In the genomic region with DNA sequence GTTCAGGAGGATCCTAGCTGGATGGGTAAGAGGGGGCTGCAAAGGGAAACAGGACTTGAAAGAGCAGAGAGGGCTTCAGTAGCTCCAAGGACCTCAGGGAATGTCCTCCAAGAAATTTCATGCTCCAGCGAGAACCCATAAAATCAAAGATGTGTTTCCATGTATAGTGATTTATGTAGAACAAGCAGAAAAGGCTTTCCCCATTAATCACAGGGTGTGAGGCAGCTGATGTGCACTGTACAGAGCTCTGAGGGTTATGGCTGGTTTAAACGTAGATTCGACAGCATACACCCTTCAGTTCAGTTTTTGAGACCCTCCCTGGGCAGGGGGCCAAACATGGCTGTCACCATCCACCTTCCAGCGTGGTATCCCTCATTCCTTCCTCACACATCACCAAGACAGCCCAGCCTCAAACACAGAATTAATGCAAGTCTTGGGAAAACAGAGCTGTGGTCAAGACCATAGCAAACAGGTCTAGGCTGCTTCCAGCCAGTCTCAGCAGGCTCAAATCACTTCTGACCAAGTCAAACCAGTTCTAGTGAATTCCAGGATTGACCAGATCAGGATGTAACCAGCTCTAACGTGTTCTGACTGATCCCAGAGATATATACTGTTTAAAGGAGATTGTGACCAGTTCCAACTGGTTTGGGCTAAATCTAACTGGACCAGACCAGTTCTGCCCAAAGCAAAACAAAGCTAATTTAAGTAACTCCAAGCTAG, we compare ENCODE assay signal across 15 mouse cellular contexts.
DNase-seq lines count a peak whose midpoint lies in the region; ATAC-seq and TF ChIP-seq lines count a peak whose summit lies in the region.
"Had no signal": no experiment of that assay in that cellular context is flagged by ENCODE, and none has a peak within 500 bp of the region (broad histone marks: within the 10 kb centered on the region; RNA-seq: fewer than 3 reads in every experiment).

No protein-coding gene starts in this region.

- no peak overlapping the region for H3K27ac ChIP-seq in hindbrain, embryonic 11.5 days (ENCODE audit: low read depth, low read length)
- H3K27ac ChIP-seq in hindbrain, embryonic 12.5 days = no peak overlapping the region
- H3K27ac ChIP-seq in midbrain, postnatal 0 days (ENCODE audit: low read depth, low read length) = no peak overlapping the region
- H3K27ac ChIP-seq: heart, embryonic 15.5 days; lung, embryonic 15.5 days; midbrain, embryonic 12.5 days; neural tube, embryonic 12.5 days had no signal

- DNase-seq in hindbrain, embryonic 11.5 days (ENCODE audit: low spot score) = peak; percentile 27
- DNase-seq in gonadal fat pad, adult 2 months (ENCODE audit: low read depth) = peak; percentile 68
- DNase-seq in kidney, postnatal 36 days = peak; percentile 21 to 23
- DNase-seq in urinary bladder, postnatal 14 days (ENCODE audit: low spot score) = peak; percentile 81
- no peak for DNase-seq in midbrain, postnatal 0 days (ENCODE audit: low spot score)
- no peak for DNase-seq in ovary, postnatal 10 days (ENCODE audit: low spot score)
- DNase-seq in lung, postnatal 25 days (ENCODE audit: low spot score) = no peak
- DNase-seq: adrenal gland, postnatal 36 days; cerebellum, adult 18-20 months; gastrocnemius, postnatal 10 days had no signal

- no peaks in the 10 kb centered on the region for H3K4me1 ChIP-seq in hindbrain, embryonic 11.5 days (replicated peaks; ENCODE audit: control insufficient read depth, insufficient read depth, low read length)
- H3K4me1 ChIP-seq in hindbrain, embryonic 12.5 days = peaks cover 5% of the 10 kb centered on the region; the same call in 1 of the 2 replicates
- H3K4me1 ChIP-seq in midbrain, postnatal 0 days (ENCODE audit: insufficient read depth, low read length) = no peaks in the 10 kb centered on the region
- H3K4me1 ChIP-seq: heart, embryonic 15.5 days; lung, embryonic 15.5 days; midbrain, embryonic 12.5 days had no signal

- no peaks in the 10 kb centered on the region for H3K36me3 ChIP-seq in hindbrain, embryonic 11.5 days (ENCODE audit: control insufficient read depth, insufficient read depth, low read length)
- no peaks in the 10 kb centered on the region for H3K36me3 ChIP-seq in hindbrain, embryonic 12.5 days
- no peaks in the 10 kb centered on the region for H3K36me3 ChIP-seq in midbrain, postnatal 0 days (ENCODE audit: insufficient read depth, low read length)
- H3K36me3 ChIP-seq: heart, embryonic 15.5 days; lung, embryonic 15.5 days; midbrain, embryonic 12.5 days; neural tube, embryonic 12.5 days had no signal

- no peak overlapping the region for H3K4me3 ChIP-seq in hindbrain, embryonic 11.5 days (ENCODE audit: low read depth, low read length)
- no peak overlapping the region for H3K4me3 ChIP-seq in hindbrain, embryonic 12.5 days
- no peak overlapping the region for H3K4me3 ChIP-seq in midbrain, postnatal 0 days (ENCODE audit: low read depth, low read length)
- H3K4me3 ChIP-seq: heart, embryonic 15.5 days; lung, embryonic 15.5 days; midbrain, embryonic 12.5 days; neural tube, embryonic 12.5 days had no signal

- H3K9me3 ChIP-seq in hindbrain, embryonic 11.5 days (ENCODE audit: control insufficient read depth, low read length) = no peaks in the 10 kb centered on the region
- no peaks in the 10 kb centered on the region for H3K9me3 ChIP-seq in hindbrain, embryonic 12.5 days (replicated peaks)
- no peaks in the 10 kb centered on the region for H3K9me3 ChIP-seq in midbrain, postnatal 0 days (ENCODE audit: low read length)
- H3K9me3 ChIP-seq: heart, embryonic 15.5 days; lung, embryonic 15.5 days; midbrain, embryonic 12.5 days; neural tube, embryonic 12.5 days had no signal

- no peak for TF ChIP-seq CTCF in midbrain, postnatal 0 days (IDR thresholded peaks at IDR 0.05)

- H3K27me3 ChIP-seq in hindbrain, embryonic 11.5 days (ENCODE audit: control insufficient read depth, insufficient read depth, low read length) = 0 out of 2 replicates have a peak, but pooled peaks cover 2% of the 10 kb centered on the region
- no peaks in the 10 kb centered on the region; the same call in 1 of the 2 replicates for H3K27me3 ChIP-seq in hindbrain, embryonic 12.5 days
- 0 out of 2 replicates have a peak, but pooled peaks cover 3% of the 10 kb centered on the region for H3K27me3 ChIP-seq in midbrain, postnatal 0 days (ENCODE audit: insufficient read depth, low read length)
- H3K27me3 ChIP-seq: lung, embryonic 15.5 days had no signal

- H3K4me2 ChIP-seq in hindbrain, embryonic 11.5 days (replicated peaks; ENCODE audit: low read depth, low read length) = no peak overlapping the region
- H3K4me2 ChIP-seq in hindbrain, embryonic 12.5 days (replicated peaks) = no peak overlapping the region
- H3K4me2 ChIP-seq in midbrain, postnatal 0 days (ENCODE audit: low read depth, low read length, poor library complexity, severe bottlenecking) = no peak overlapping the region
- H3K4me2 ChIP-seq: heart, embryonic 15.5 days; lung, embryonic 15.5 days; neural tube, embryonic 12.5 days had no signal

- WGBS in hindbrain, embryonic 11.5 days = 73% methylated on average over 5 of the region's 5 CpGs
- WGBS in hindbrain, embryonic 12.5 days = 71% methylated on average over 5 of the region's 5 CpGs
- 80% methylated on average over 5 of the region's 5 CpGs for WGBS in midbrain, postnatal 0 days

- H3K9ac ChIP-seq in hindbrain, embryonic 11.5 days (ENCODE audit: low read depth, low read length) = no peak overlapping the region
- H3K9ac ChIP-seq in hindbrain, embryonic 12.5 days = no peak overlapping the region
- H3K9ac ChIP-seq in midbrain, postnatal 0 days (replicated peaks; ENCODE audit: low read length, poor library complexity, severe bottlenecking) = no peak overlapping the region
- H3K9ac ChIP-seq: heart, embryonic 15.5 days; lung, embryonic 15.5 days; midbrain, embryonic 12.5 days; neural tube, embryonic 12.5 days had no signal

- no peak for ATAC-seq in hindbrain, embryonic 11.5 days (ENCODE audit: low FRiP score)
- no peak for ATAC-seq in hindbrain, embryonic 12.5 days (ENCODE audit: low FRiP score)
- ATAC-seq in midbrain, postnatal 0 days (ENCODE audit: low FRiP score) = no peak

Comparison
In these comparisons a context has a peak if more than half of its experiments do, and no peak if none do; other contexts are left out.
1. DNase-seq: peak in hindbrain, embryonic 11.5 days (single experiment), gonadal fat pad, adult 2 months (single experiment), kidney, postnatal 36 days (2 of 2) and urinary bladder, postnatal 14 days (single experiment); none in midbrain, postnatal 0 days (single experiment), ovary, postnatal 10 days (single experiment) and lung, postnatal 25 days (single experiment).